Mouse (Mus musculus) embryo, embryonic 9.5 days (tissue): ENCODE measurements at regions not wholly inside any gene's neighbourhood (a gene's known extent, or its start where the extent isn't known, plus 50 kb on each side); places are given as distances from the start of the nearest gene placed in this dataset.
A peak's percentile ranks its signal among the peaks of the same experiment; 100 is the strongest.
"Not testable (repeated sequence)": the region's sequence is repeated elsewhere in the genome, so short reads cannot be mapped to it uniquely, and the experiment has no call there.

Source experiments
- DNase-seq: peaks from one replicate; pipeline ENCODE4 v3.0.0-alpha.2; 2017; ENCODE audit errors: extremely low spot score

GRCm38 (mm10) chr5:134046086-134046485, 53.4 kb upstream of the Castor2 start:
- no peak for DNase-seq

GRCm38 (mm10) chr5:134042938-134043337, 56.6 kb upstream of the Castor2 start:
- not testable (repeated sequence) for DNase-seq

GRCm38 (mm10) chr5:134027316-134027966, 72.1 kb upstream of the Castor2 start:
- no peak for DNase-seq

- DNase-seq = no peak
Measured at GRCm38 (mm10) chr5:134019651-134020432, 79.7 kb upstream of the Castor2 start.

GRCm38 (mm10) chr5:134014257-134015163, 85.0 kb upstream of the Castor2 start:
- DNase-seq = peak; percentile 56

GRCm38 (mm10) chr5:134013206-134013605, 86.3 kb upstream of the Castor2 start:
- DNase-seq = no peak

- DNase-seq = no peak
Measured at GRCm38 (mm10) chr5:134009843-134010242, 89.7 kb upstream of the Castor2 start.

GRCm38 (mm10) chr5:134007127-134007771, 92.3 kb upstream of the Castor2 start:
- DNase-seq = no peak

GRCm38 (mm10) chr5:134006470-134007126, 92.9 kb upstream of the Castor2 start:
- peak; percentile 92 for DNase-seq

GRCm38 (mm10) chr5:134006001-134006400, 93.5 kb upstream of the Castor2 start:
- DNase-seq = no peak

GRCm38 (mm10) chr5:134000100-134000499, 99.4 kb upstream of the Castor2 start:
- no peak for DNase-seq

- DNase-seq = peak; percentile 49
Measured at GRCm38 (mm10) chr5:133999698-134000097, 99.8 kb upstream of the Castor2 start.

GRCm38 (mm10) chr5:133991994-133992393, 107.5 kb upstream of the Castor2 start:
- peak; percentile 48 for DNase-seq

GRCm38 (mm10) chr5:133991556-133991955, 108.0 kb upstream of the Castor2 start:
- DNase-seq = no peak

GRCm38 (mm10) chr5:133983249-133983966, 116.1 kb upstream of the Castor2 start:
- peak; percentile 44 for DNase-seq

GRCm38 (mm10) chr5:133970421-133970914, 129.0 kb upstream of the Castor2 start:
- no peak for DNase-seq

- no peak for DNase-seq
Measured at GRCm38 (mm10) chr5:133963301-133963700, 136.2 kb upstream of the Castor2 start.

- DNase-seq = no peak
Measured at GRCm38 (mm10) chr5:133940841-133941240, 158.7 kb upstream of the Castor2 start.

- no peak for DNase-seq
Measured at GRCm38 (mm10) chr5:133940030-133940429, 159.5 kb upstream of the Castor2 start.
